Mouse (Mus musculus) liver, postnatal 0 days (tissue): ENCODE measurements around the gene Lhb. TPM values are rescaled to one million over a fixed set of nuclear protein-coding genes. Genes with fewer than 3 reads are reported as not detected.

Experiments
- ATAC-seq: fragments of 200-750 bp; cut with Nextera tagmentation; 2 replicates; pipeline ENCODE4 v1.8.0; 2017; ENCODE audit warnings: mild to moderate bottlenecking, moderate library complexity
- DNase-seq: peaks from one replicate; pipeline ENCODE4 v3.0.0-alpha.2; 2016
- H3K27ac ChIP-seq: fragments of 300-500 bp; sonication (generic); 2 replicates; pipeline ENCODE4 v1.5.1; 2014; ENCODE audit warnings: antibody characterized with exemption, moderate library complexity, mild to moderate bottlenecking, low read depth
- H3K27me3 ChIP-seq: fragments of 300-500 bp; sonication (generic); 2 replicates; pipeline ENCODE4 v1.6.1; 2014; ENCODE audit warnings: low read length, control low read depth, mixed read lengths; ENCODE audit not compliant: insufficient read depth
- H3K36me3 ChIP-seq: fragments of 300-500 bp; sonication (generic); replicated peaks from 2 replicates; pipeline ENCODE4 v1.6.1; 2014; ENCODE audit warnings: mild to moderate bottlenecking, control low read depth, low read length, moderate library complexity, mixed read lengths; ENCODE audit not compliant: insufficient read depth
- H3K4me1 ChIP-seq: fragments of 300-500 bp; sonication (generic); 2 replicates; pipeline ENCODE4 v1.6.1; 2014; ENCODE audit warnings: antibody characterized with exemption, mild to moderate bottlenecking, control low read depth; ENCODE audit not compliant: insufficient read depth
- H3K4me2 ChIP-seq: fragments of 300-500 bp; sonication (generic); 2 replicates; pipeline ENCODE4 v1.6.1; 2014; ENCODE audit warnings: low read depth, mild to moderate bottlenecking, low read length, moderate library complexity, mixed read lengths
- H3K4me3 ChIP-seq: fragments of 300-500 bp; sonication (generic); 2 replicates; pipeline ENCODE4 v1.5.1; 2014; ENCODE audit warnings: low read depth, low read length
- H3K9ac ChIP-seq: fragments of 300-500 bp; sonication (generic); replicated peaks from 2 replicates; pipeline ENCODE4 v1.6.1; 2014; ENCODE audit warnings: mild to moderate bottlenecking, moderate library complexity
- H3K9me3 ChIP-seq: fragments of 300-500 bp; sonication (generic); 2 replicates; pipeline ENCODE4 v1.6.1; 2016; ENCODE audit warnings: mild to moderate bottlenecking, control low read depth, low read length, mixed read lengths
- CTCF ChIP-seq: sonication (generic); IDR thresholded peaks from 2 replicates; pipeline ENCODE4 v1.5.1; 2016; ENCODE audit warnings: antibody characterized with exemption, low read depth
- EP300 ChIP-seq: IDR thresholded peaks from 2 replicates; pipeline ENCODE4 v1.6.1; 2016; ENCODE audit warnings: antibody characterized with exemption, low read depth, mild to moderate bottlenecking
- WGBS: fragments of 180-500 bp; shearing (Covaris S2); extraction: QIAGEN DNeasy Blood & Tissue Kit; methylation state at CpG from one replicate; pipeline ENCODE4 v1.1.7; 2014; ENCODE audit not compliant: insufficient replicate concordance; 5-methylcytosine and 5-hydroxymethylcytosine counted together
- microRNA-seq: library from miRNA; unstranded; fragments of <30 nt; microRNA quantifications from one replicate; pipeline ENCODE4, GENCODE M21; 2016
- polyA plus RNA-seq: library from polyadenylated mRNA; unstranded; fragments of >200 nt; fragmentation: Nextera tagmentation; extraction: Ambion mirVana; gene quantifications from 2 replicates; pipeline ENCODE4 v1.2.1, GENCODE M21; 2015

Lhb gene
- polyA plus RNA-seq, 1 experiment from 2014 or later = not detected

DNA sequence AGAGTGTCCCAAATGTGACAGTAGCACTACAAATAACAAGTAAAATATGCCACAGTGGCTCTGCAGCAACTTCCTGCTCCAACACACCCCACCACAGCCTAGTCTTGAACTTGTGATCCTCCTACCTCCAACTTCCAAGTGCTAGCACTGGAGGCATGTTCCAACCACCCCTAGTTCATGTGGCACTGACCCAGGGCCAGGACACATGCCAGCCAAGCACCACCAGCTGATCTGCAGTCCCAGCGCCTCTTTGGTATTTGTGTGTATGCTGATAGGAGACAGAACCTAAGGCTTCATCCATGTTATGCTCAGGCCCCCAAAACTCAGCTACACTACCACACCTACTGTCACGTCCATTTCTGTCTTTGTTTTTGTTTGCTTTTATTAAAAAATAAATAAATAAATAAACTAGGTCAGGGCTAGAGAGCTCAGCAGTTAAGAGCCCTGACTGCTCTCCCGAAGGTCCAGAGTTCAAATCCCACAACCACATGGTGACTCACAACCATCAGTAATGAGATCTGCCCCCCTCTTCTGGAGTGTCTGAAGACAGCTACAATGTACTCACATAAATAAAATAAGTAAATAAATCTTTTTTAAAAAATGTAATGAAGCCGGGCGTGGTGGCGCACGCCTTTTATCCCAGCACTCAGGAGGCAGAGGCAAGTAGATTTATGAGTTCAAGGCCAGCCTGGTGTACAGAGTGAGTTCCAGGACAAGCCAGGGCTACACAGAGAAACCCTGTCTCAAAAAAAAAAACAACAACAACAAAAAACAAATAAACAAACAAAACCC lies 43.6 kb downstream of the Lhb start:
- H3K27ac ChIP-seq = no peak overlapping the region; the same call in 1 of the 2 replicates
- WGBS = 89% methylated on average over 7 of the region's 7 CpGs
- ATAC-seq = no peak

DNA sequence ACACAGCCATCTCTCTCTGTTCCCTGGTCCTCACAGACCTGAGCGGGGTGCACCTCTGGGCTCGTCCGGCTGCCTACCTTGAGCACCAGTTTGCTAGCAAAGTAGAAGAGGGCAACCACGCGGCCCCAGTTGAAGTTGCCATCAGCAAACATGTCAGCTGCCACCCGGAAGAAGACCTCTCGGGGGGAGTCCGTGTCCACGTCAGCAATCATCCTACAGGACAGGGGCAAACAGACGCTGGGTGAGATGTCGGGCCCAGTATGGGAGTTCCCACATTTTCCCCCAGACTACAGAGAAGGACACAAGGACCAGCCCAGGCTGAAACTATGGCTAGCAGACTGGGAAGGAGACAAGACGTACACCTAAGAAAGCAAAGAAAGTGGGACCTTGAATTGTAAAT lies 44.5 kb downstream of the Lhb start:
- no peaks in the 10 kb centered on the region for H3K9me3 ChIP-seq
- H3K36me3 ChIP-seq = peaks cover 26% of the 10 kb centered on the region
- peaks cover 31% of the 10 kb centered on the region for H3K4me1 ChIP-seq
- TF ChIP-seq CTCF (no peak), EP300 (no peak)
- H3K27ac ChIP-seq = no peak overlapping the region
- H3K9ac ChIP-seq = no peak overlapping the region
- 93% methylated on average over 12 of the region's 12 CpGs for WGBS
- peak overlapping the region; percentile 98; the same call in 1 of the 2 replicates for H3K4me2 ChIP-seq
- DNase-seq = no peak
- no peak overlapping the region for H3K4me3 ChIP-seq
- no peak for ATAC-seq
- H3K27me3 ChIP-seq = no peaks in the 10 kb centered on the region

More for the DNA sequence above, 43.6 kb downstream of the Lhb start:
- H3K4me2 ChIP-seq = no peak overlapping the region
- peaks cover 33% of the 10 kb centered on the region for H3K4me1 ChIP-seq
- H3K36me3 ChIP-seq = peaks cover 26% of the 10 kb centered on the region
- H3K4me3 ChIP-seq = no peak overlapping the region
- H3K27me3 ChIP-seq = no peaks in the 10 kb centered on the region
- H3K9ac ChIP-seq = no peak overlapping the region
- no peak for DNase-seq
- H3K9me3 ChIP-seq = no peaks in the 10 kb centered on the region
- no peak for TF ChIP-seq EP300

DNA sequence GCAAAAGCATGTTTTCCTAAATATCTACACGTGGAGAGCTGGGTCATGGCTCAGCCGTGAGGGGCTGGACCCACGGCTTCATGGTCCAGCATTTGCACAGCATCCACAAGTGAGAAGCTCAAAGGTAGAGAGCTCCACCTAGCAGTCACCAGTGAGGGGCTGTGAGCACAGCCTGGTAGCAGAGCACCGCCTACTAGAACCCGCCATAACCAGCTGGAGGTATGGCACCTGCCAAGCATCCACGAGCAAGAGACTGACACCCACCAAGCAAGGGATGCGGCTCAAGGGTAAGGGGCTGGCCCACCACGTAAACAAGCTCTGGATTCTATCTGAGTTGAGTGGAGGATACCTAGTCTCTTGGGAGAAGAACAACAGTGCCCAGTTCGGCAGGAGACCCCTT lies 44.9 kb downstream of the Lhb start:
- TF ChIP-seq EP300 = no peak
- TF ChIP-seq CTCF = 0 out of 2 replicates have a peak, but pooled peaks have one; percentile 11
- ATAC-seq (no peak), DNase-seq (no peak)
- Histone ChIP-seq H3K4me3 (peak overlapping the region; percentile 93), H3K36me3 (peaks cover 26% of the 10 kb centered on the region), H3K9me3 (no peaks in the 10 kb centered on the region), H3K4me1 (peaks cover 26% of the 10 kb centered on the region), H3K4me2 (peak overlapping the region; percentile 98), H3K27me3 (no peaks in the 10 kb centered on the region), H3K9ac (peak overlapping the region; percentile 84), H3K27ac (no peak overlapping the region)
- WGBS = 65% methylated on average over 9 of the region's 9 CpGs

DNA sequence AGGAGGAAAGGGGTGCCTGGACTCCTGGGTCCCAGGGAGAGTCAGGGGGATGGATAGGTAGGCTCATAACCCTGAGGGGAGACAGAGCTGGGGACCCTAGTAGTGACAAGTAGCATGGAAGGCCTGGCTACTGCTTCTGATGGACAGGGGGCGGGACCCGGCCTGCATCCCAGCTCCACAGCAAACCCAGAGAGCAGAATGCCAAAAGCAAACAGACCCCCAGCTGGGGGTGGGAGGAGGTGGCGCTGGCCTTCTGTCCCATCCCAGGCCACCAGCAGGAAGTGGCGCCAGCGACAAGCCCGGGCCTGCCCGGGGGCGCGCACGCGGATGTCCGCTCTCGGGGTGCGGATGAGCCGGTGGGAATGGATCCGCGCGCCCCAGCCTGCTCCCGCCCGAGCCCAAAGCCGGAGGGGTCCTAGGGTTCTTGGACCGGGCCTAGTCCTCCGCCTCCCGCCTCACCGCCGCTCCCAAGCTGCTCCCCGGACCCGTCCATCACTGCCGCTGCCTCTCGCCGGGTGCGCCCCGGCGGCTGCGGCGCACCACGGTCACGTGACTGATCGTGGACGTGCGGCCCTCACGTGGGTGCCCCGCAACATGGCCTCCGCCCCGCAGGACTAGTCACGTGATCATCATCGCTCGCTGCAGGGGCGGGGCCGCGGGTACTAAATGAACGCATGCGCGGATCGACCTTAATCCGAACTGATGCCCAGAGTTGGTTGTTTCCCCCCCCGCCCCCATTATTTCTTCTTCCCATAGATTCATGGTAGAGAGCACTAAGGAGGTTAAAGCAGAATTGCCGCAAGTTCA lies 45.9 kb downstream of the Lhb start, which contains the start of gene Bax:
Gene Bax, minus strand, starts transcription at position 616 of the 807 bp plus-strand sequence.
- Histone ChIP-seq H3K4me2 (peak within 1 kb of the TSS; percentile 98), H3K9me3 (no peaks in the 10 kb centered on the region), H3K4me1 (peaks cover 20% of the 10 kb centered on the region), H3K9ac (peak within 1 kb of the TSS; percentile 84), H3K27ac (peak within 1 kb of the TSS; percentile 58; the same call in 1 of the 2 replicates), H3K27me3 (no peaks in the 10 kb centered on the region), H3K4me3 (peak within 1 kb of the TSS; percentile 93), H3K36me3 (peaks cover 25% of the 10 kb centered on the region)
- DNase-seq (peak; percentile 96), ATAC-seq (peak; percentile 89)
- no peak for TF ChIP-seq CTCF
- no peak for TF ChIP-seq EP300
- WGBS = under 1% methylated on average over 57 of the region's 58 CpGs

DNA sequence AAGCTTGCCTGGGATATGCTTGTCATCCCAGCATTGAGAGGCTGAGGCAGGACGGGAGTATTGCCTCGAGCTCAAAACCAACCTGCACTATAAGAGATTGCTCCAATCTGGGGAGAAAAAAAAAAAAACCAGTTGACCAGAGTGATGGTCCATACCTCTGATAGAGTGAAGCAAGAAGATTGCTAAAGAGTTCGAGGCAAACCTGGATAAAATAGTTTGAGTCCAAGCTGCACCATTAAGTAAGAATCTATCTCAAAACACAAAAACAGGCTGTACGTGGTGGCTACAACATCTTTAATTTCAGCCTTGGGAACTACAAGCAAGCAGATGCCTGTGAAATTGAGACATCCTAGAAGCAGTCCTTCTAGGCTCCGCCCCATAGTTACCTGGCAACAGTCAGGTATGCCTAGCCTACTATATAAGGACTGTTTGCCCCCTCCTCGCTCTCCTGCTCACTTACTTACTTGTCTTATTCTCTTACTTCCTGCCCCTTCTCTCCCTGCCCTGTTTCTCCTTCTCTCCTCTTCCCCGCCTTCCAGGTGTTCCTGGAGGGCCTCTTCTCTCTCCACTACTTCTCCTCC lies 46.6 kb downstream of the Lhb start:
- H3K9me3 ChIP-seq = no peaks in the 10 kb centered on the region
- H3K27ac ChIP-seq = no peak overlapping the region; the same call in 1 of the 2 replicates
- peak overlapping the region; percentile 84 for H3K9ac ChIP-seq
- H3K4me3 ChIP-seq = peak overlapping the region; percentile 93
- H3K4me1 ChIP-seq = peaks cover 16% of the 10 kb centered on the region
- ATAC-seq (peak; percentile 24), DNase-seq (no peak)
- TF ChIP-seq EP300 (no peak), CTCF (no peak)
- H3K27me3 ChIP-seq = no peaks in the 10 kb centered on the region
- H3K4me2 ChIP-seq = peak overlapping the region; percentile 98
- peaks cover 20% of the 10 kb centered on the region for H3K36me3 ChIP-seq
- WGBS = 41% methylated on average over 7 of the region's 7 CpGs

DNA sequence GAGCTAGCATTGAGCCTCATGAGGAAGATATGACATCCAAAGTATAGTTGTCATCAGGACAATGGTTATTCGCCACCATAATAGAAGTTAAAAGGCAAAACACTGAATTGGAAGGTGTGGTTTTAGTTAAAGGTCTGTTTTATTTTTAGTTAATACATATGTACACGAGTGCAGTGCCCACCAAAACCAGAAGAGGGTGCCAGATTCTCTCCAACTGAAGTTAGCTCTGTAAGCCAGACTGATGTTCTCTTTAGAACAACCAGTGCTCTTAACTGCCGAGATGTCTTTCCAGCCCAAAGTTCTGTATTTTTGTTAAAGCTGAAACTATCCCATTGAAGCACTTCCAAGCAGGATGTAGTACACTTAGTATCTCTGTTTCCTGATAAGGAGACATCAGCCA lies 50.2 kb downstream of the Lhb start:
- no peak overlapping the region for H3K9ac ChIP-seq
- H3K27ac ChIP-seq = no peak overlapping the region
- H3K9me3 ChIP-seq = no peaks in the 10 kb centered on the region
- no peak overlapping the region for H3K4me2 ChIP-seq
- TF ChIP-seq CTCF (peak; percentile 88), EP300 (no peak)
- peaks cover 5% of the 10 kb centered on the region for H3K36me3 ChIP-seq
- peak; percentile 82 for DNase-seq
- H3K27me3 ChIP-seq = no peaks in the 10 kb centered on the region
- WGBS = 8% methylated on average over 3 of the region's 3 CpGs
- ATAC-seq = no peak
- peaks cover 11% of the 10 kb centered on the region for H3K4me1 ChIP-seq
- no peak overlapping the region for H3K4me3 ChIP-seq

Small RNA genes within 50 kb of the gene (microRNA-seq; reads per million reads assigned to microRNA genes)
- gene Gm22133 = not detected

Other genes with a start within 250 kb of the Lhb start
- gene Gfy, start 241.3 kb upstream of the Lhb start, polyA plus RNA-seq = not detected in 2 replicates
- not detected in 2 replicates for gene Pth2, start 239.8 kb upstream of the Lhb start, polyA plus RNA-seq
- 0.06 TPM in 1 of 2 replicates, not detected in the other for gene Ccdc155, start 215.9 kb upstream of the Lhb start, polyA plus RNA-seq
- gene Dkkl1, start 208.7 kb upstream of the Lhb start, polyA plus RNA-seq = 0.95 and 1.5 TPM in 2 replicates
- gene Tead2, start 205.1 kb upstream of the Lhb start, polyA plus RNA-seq = 15.5 and 20.2 TPM in 2 replicates
- 29.8 and 31.8 TPM in 2 replicates for gene Cd37, start 181.7 kb upstream of the Lhb start, polyA plus RNA-seq
- 0.46 and 0.49 TPM in 2 replicates for gene Slc6a16, start 179.7 kb upstream of the Lhb start, polyA plus RNA-seq
- 0.32 and 0.43 TPM in 2 replicates for gene Slc6a21, start 143.3 kb upstream of the Lhb start, polyA plus RNA-seq
- 6.9 and 7.0 TPM in 2 replicates for gene Trpm4, start 87.0 kb upstream of the Lhb start, polyA plus RNA-seq
- 0.05 and 0.31 TPM in 2 replicates for gene Hrc, start 85.5 kb upstream of the Lhb start, polyA plus RNA-seq
- not detected in 2 replicates for gene Ppfia3, start 53.8 kb upstream of the Lhb start, polyA plus RNA-seq
- gene Lin7b, start 50.2 kb upstream of the Lhb start, polyA plus RNA-seq = not detected in 2 replicates
- 53.7 and 57.2 TPM in 2 replicates for gene Snrnp70, start 25.1 kb upstream of the Lhb start, polyA plus RNA-seq
- gene Kcna7, start 15.2 kb upstream of the Lhb start, polyA plus RNA-seq = 0.05 TPM in 1 of 2 replicates, not detected in the other
- gene Ntf5, start 7.1 kb upstream of the Lhb start, polyA plus RNA-seq = 0.05 and 0.15 TPM in 2 replicates
- gene Gys1, start 14.0 kb downstream of the Lhb start, polyA plus RNA-seq = 3.3 TPM in 2 replicates
- gene Ruvbl2, start 17.3 kb downstream of the Lhb start, polyA plus RNA-seq = 30.1 and 36.5 TPM in 2 replicates
- gene Ftl1, start 39.1 kb downstream of the Lhb start, polyA plus RNA-seq = 5,147 and 5,518 TPM in 2 replicates
- gene Bax, start 46.1 kb downstream of the Lhb start, polyA plus RNA-seq = 59.6 and 60.8 TPM in 2 replicates
- 0.22 and 0.30 TPM in 2 replicates for gene Tulp2, start 61.1 kb downstream of the Lhb start, polyA plus RNA-seq
- gene Gm45808, start 66.0 kb downstream of the Lhb start, polyA plus RNA-seq = 0.15 and 0.33 TPM in 2 replicates
- gene Dhdh, start 68.0 kb downstream of the Lhb start, polyA plus RNA-seq = 8.4 and 9.5 TPM in 2 replicates
- 91.5 and 103 TPM in 2 replicates for gene Nucb1, start 89.6 kb downstream of the Lhb start, polyA plus RNA-seq
- 104 and 113 TPM in 2 replicates for gene Ppp1r15a, start 105.4 kb downstream of the Lhb start, polyA plus RNA-seq
- 0.51 and 0.91 TPM in 2 replicates for gene Plekha4, start 105.5 kb downstream of the Lhb start, polyA plus RNA-seq
- gene Hsd17b14, start 134.1 kb downstream of the Lhb start, polyA plus RNA-seq = 0.24 and 0.62 TPM in 2 replicates
- 32.3 and 38.9 TPM in 2 replicates for gene Bcat2, start 149.3 kb downstream of the Lhb start, polyA plus RNA-seq
- gene Fgf21, start 194.7 kb downstream of the Lhb start, polyA plus RNA-seq = 7.6 and 7.8 TPM in 2 replicates
- 0.56 TPM in 1 of 2 replicates, not detected in the other for gene Fut1, start 196.5 kb downstream of the Lhb start, polyA plus RNA-seq
- gene Izumo1, start 201.0 kb downstream of the Lhb start, polyA plus RNA-seq = 0.09 TPM in 1 of 2 replicates, not detected in the other
- 3.4 and 3.6 TPM in 2 replicates for gene Rasip1, start 206.7 kb downstream of the Lhb start, polyA plus RNA-seq
- gene Mamstr, start 219.2 kb downstream of the Lhb start, polyA plus RNA-seq = 0.31 and 0.54 TPM in 2 replicates
- gene Fut2, start 245.6 kb downstream of the Lhb start, polyA plus RNA-seq = not detected in 2 replicates